Mouse (Mus musculus) heart, postnatal 0 days (tissue): ENCODE results near the gene Ppif.

Experiments used
- CTCF ChIP-seq: IDR thresholded peaks from 2 replicates; pipeline ENCODE4 v1.5.1; 2016; ENCODE audit warnings: antibody characterized with exemption, control low read depth, low read depth
- EP300 ChIP-seq: IDR thresholded peaks from 2 replicates; pipeline ENCODE4 v1.6.1; 2016; ENCODE audit warnings: antibody characterized with exemption, low read depth

- TF ChIP-seq CTCF (no peak), EP300 (no peak)
Measured at GRCm38 (mm10) chr14:25746371-25746770, 52.4 kb downstream of the Ppif start.
